Mouse (Mus musculus) midbrain, postnatal 0 days (tissue): ENCODE measurements around the gene Prg2. TPM values are rescaled to one million over a fixed set of nuclear protein-coding genes. Genes with fewer than 3 reads are reported as not detected.

Source experiments
- ATAC-seq: fragments of 200-750 bp; cut with Nextera tagmentation; 2 replicates; pipeline ENCODE4 v1.8.0; 2017; ENCODE audit warnings: moderate number of reproducible peaks, mild to moderate bottlenecking, moderate TSS enrichment, moderate library complexity; ENCODE audit not compliant: low FRiP score
- DNase-seq: peaks from one replicate; pipeline ENCODE4 v3.0.0-alpha.2; 2015; ENCODE audit warnings: low spot score
- H3K27ac ChIP-seq: fragments of 300-500 bp; sonication (generic); 2 replicates; pipeline ENCODE4 v1.5.1; 2014; ENCODE audit warnings: low read depth, mild to moderate bottlenecking, low read length, mixed read lengths
- H3K27me3 ChIP-seq: fragments of 300-500 bp; sonication (generic); 2 replicates; pipeline ENCODE4 v1.6.1; 2014; ENCODE audit warnings: low read length, control low read depth, mixed read lengths; ENCODE audit not compliant: insufficient read depth
- H3K36me3 ChIP-seq: fragments of 300-500 bp; sonication (generic); 2 replicates; pipeline ENCODE4 v1.6.1; 2014; ENCODE audit warnings: low read length, control low read depth, mixed read lengths; ENCODE audit not compliant: insufficient read depth
- H3K4me1 ChIP-seq: fragments of 300-500 bp; sonication (generic); 2 replicates; pipeline ENCODE4 v1.6.1; 2014; ENCODE audit warnings: mild to moderate bottlenecking, control low read depth, antibody characterized with exemption, low read length, mixed read lengths; ENCODE audit not compliant: insufficient read depth
- H3K4me2 ChIP-seq: fragments of 300-500 bp; sonication (generic); 2 replicates; pipeline ENCODE4 v1.6.1; 2014; ENCODE audit warnings: low read depth, mild to moderate bottlenecking, low read length, mixed read lengths; ENCODE audit not compliant: poor library complexity, severe bottlenecking
- H3K4me3 ChIP-seq: fragments of 300-500 bp; sonication (generic); 2 replicates; pipeline ENCODE4 v1.5.1; 2014; ENCODE audit warnings: low read depth, mild to moderate bottlenecking, low read length, moderate library complexity
- H3K9ac ChIP-seq: fragments of 300-500 bp; sonication (generic); replicated peaks from 2 replicates; pipeline ENCODE4 v1.6.1; 2014; ENCODE audit warnings: mild to moderate bottlenecking, low read length, moderate library complexity, mixed read lengths; ENCODE audit not compliant: poor library complexity, severe bottlenecking
- H3K9me3 ChIP-seq: fragments of 300-500 bp; sonication (generic); 2 replicates; pipeline ENCODE4 v1.6.1; 2016; ENCODE audit warnings: low read length, control low read depth
- CTCF ChIP-seq: IDR thresholded peaks from 2 replicates; pipeline ENCODE4 v1.5.1; 2016; ENCODE audit warnings: antibody characterized with exemption, mild to moderate bottlenecking
- WGBS: fragments of 180-500 bp; shearing (Covaris S2); extraction: QIAGEN DNeasy Blood & Tissue Kit; methylation state at CpG from one replicate; pipeline ENCODE4 v1.1.7; 2014; 5-methylcytosine and 5-hydroxymethylcytosine counted together
- polyA plus RNA-seq: library from polyadenylated mRNA; unstranded; fragments of >200 nt; fragmentation: Nextera tagmentation; extraction: Ambion mirVana; gene quantifications from 2 replicates; pipeline ENCODE4 v1.2.1, GENCODE M21; 2015
- total RNA-seq: library from RNA; depleted of rRNA; stranded (reverse); fragments of >200 nt; gene quantifications from 2 replicates; pipeline ENCODE4 v1.2.3, GENCODE M21; 2014

The Prg2 gene
- total and polyA plus RNA-seq, 2 experiments from 2014 or later = not detected

DNA sequence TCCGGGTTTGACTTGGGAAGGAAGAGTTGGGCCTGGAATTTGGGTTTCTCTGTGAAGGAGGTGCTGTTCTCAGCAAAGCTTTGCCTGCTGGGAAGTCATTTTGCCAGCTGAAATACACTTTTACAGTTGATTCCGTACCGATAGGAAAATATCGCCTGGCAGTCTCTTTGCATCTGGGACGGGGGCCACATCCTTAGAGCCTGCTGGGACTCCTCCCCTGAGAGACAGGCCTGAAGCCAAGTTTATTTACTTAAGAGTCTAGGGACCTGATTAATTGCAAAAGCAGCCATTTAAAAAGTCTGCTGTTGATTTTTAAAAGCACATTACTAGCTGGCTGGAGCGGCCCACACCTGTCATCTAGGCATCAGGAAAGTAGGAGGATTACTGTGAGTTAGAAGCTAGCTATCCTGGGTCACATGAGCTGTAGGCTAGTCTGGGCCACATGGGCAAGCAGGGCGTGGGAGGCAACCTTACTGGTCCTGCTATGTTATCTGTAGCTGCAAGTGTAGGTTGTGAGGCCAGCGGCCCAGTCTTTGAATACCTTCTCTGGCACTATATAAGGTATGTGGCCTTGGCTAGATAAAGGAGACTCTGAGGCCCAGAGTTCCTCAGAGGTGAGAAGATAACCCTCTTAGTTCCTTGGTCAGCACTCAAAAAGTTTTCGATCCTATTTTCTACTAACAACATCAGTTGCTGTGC lies 31.8 kb downstream of the Prg2 start:
- Histone ChIP-seq H3K27ac (no peak overlapping the region), H3K36me3 (no peaks in the 10 kb centered on the region), H3K27me3 (no peaks in the 10 kb centered on the region), H3K9me3 (no peaks in the 10 kb centered on the region), H3K4me1 (no peaks in the 10 kb centered on the region), H3K4me3 (no peak overlapping the region), H3K4me2 (no peak overlapping the region), H3K9ac (no peak overlapping the region)
- TF ChIP-seq CTCF = no peak
- DNase-seq = no peak
- 70% methylated on average over 9 of the region's 9 CpGs for WGBS
- no peak for ATAC-seq

DNA sequence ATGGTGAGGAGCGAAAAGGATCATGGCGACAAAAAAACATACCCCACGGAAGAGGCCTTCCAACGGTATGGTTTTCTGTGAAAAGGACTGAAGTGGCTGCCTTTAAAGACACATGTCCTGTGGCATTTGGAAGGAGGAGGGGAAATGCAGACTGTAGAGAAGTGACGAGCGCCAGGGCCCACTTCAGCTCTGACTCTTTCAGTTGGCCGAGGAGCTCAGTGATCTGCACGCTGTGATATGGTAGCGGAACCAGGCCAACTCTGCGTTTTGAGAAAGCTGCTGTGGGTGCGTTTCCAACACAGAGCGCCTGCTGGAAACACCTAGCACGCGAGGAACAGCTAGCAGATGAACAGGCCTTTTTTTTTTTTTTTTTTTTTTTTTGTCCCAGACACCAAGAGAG lies 32.4 kb downstream of the Prg2 start:
- Histone ChIP-seq H3K27me3 (no peaks in the 10 kb centered on the region), H3K9ac (no peak overlapping the region), H3K36me3 (no peaks in the 10 kb centered on the region), H3K9me3 (no peaks in the 10 kb centered on the region), H3K27ac (no peak overlapping the region), H3K4me2 (no peak overlapping the region), H3K4me1 (no peaks in the 10 kb centered on the region), H3K4me3 (no peak overlapping the region)
- DNase-seq = no peak
- 87% methylated on average over 14 of the region's 14 CpGs for WGBS
- no peak for ATAC-seq
- TF ChIP-seq CTCF = no peak

DNA sequence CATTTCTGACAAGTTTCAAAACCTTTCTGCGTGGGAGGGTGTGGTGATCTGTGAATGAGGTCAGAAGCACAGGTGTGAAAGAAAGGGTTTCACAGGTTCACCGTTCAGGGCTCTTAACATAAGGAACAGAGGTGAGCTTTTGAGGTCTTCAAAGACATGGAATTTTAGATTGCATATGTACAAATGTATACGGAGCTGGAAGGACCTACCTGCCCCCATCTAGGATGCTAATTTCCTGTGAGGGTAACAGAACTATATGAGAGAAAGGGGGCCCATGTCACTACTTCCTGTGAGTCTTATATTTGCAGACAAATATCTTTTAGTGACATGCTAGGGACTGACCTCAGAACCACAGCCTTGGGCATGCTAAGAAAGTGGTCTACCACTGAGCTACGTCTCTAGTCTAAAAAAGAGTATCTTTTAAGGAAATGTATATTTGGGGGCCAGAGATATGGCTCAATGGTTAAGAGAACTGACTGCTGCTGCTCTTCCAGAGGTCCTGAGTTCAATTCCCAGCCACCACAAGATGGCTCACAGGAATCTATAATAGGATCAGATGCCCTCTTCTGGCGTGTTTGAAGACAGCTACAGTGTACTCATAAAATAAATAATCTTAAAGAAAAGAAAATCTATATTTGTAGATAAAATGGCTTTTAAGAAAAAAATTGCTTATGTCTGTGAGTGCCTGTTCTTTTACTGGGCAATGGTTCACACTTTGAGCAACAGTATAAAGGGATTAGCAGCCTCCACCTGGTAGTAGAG lies 33.7 kb downstream of the Prg2 start:
- Histone ChIP-seq H3K27ac (no peak overlapping the region), H3K4me2 (no peak overlapping the region), H3K27me3 (no peaks in the 10 kb centered on the region), H3K9ac (no peak overlapping the region), H3K4me1 (no peaks in the 10 kb centered on the region), H3K9me3 (no peaks in the 10 kb centered on the region), H3K4me3 (no peak overlapping the region), H3K36me3 (no peaks in the 10 kb centered on the region)
- ATAC-seq = no peak
- 88% methylated on average over 5 of the region's 5 CpGs for WGBS
- peak; percentile 6; the same call in 1 of the 2 replicates for TF ChIP-seq CTCF
- DNase-seq = no peak

DNA sequence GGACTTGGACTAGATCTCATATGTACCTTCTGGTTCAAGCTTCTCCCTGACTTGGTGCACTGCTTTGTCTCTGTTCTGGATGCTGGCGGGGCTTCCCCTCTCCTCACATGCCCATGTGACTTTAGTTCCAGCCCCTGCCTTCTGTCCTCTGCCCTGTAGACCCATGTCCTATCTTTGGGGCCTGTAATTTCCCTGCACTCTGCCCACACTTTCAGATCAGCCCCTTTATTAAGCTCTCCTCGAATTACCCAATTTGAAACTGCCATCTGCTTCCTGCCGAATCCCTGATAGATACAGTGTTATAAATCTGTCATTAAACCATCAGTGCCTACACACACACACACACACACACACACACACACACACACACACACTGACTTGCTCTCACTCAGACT lies 34.3 kb downstream of the Prg2 start:
- no peaks in the 10 kb centered on the region for H3K27me3 ChIP-seq
- TF ChIP-seq CTCF = no peak
- no peak overlapping the region for H3K27ac ChIP-seq
- no peaks in the 10 kb centered on the region for H3K36me3 ChIP-seq
- H3K9ac ChIP-seq = no peak overlapping the region
- no peak overlapping the region for H3K4me3 ChIP-seq
- no peaks in the 10 kb centered on the region for H3K9me3 ChIP-seq
- DNase-seq (no peak), ATAC-seq (no peak)
- no peaks in the 10 kb centered on the region for H3K4me1 ChIP-seq
- H3K4me2 ChIP-seq = no peak overlapping the region
- 69% methylated on average over 3 of the region's 3 CpGs for WGBS

DNA sequence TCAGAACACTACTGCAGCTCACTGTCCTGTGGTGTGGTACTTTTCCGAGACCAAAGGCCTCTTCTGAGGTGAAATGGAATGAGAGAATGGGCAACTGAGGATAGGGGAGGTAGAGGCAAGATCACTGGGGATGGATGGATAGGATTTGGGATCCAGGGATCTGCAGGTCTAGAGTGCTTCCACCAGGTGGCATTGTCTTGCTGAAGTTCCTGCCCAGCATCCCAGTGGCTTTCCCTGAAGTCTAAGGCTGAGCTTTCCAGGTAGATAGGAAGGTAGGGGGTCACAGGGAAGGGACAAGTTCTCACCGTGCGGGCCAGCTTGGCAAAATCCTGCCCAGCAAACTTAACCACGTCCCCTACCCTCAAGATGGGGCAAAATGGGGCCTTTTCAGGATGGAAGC lies 41.8 kb downstream of the Prg2 start:
- H3K27me3 ChIP-seq = no peaks in the 10 kb centered on the region
- DNase-seq (peak; percentile 25), ATAC-seq (no peak)
- H3K36me3 ChIP-seq = no peaks in the 10 kb centered on the region
- peak; percentile 69 for TF ChIP-seq CTCF
- H3K9me3 ChIP-seq = no peaks in the 10 kb centered on the region
- H3K9ac ChIP-seq = no peak overlapping the region
- no peaks in the 10 kb centered on the region for H3K4me1 ChIP-seq
- H3K27ac ChIP-seq = no peak overlapping the region
- WGBS = 39% methylated on average over 4 of the region's 4 CpGs
- no peak overlapping the region for H3K4me2 ChIP-seq
- no peak overlapping the region for H3K4me3 ChIP-seq

DNA sequence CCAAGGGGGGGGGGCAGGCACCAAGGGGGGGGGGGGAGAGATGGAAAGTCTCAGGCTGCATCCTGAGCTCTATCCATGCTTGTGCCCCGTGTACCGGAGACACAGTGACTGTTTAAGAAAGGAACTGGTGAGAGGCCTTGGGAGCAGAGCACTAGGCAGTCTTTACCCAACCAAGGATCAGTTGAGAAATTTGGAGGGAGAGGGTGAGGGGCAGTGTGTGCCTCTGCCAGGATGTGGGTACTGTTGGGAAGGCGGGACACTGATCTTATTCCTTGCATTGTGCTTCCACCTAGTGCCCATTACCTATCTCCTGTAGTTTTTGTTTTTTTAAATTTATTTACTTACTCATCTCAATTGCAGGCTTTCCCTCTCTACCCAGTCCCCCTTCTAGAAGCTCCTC lies 45.9 kb downstream of the Prg2 start:
- Histone ChIP-seq H3K27me3 (no peaks in the 10 kb centered on the region), H3K9ac (no peak overlapping the region), H3K9me3 (no peaks in the 10 kb centered on the region), H3K36me3 (no peaks in the 10 kb centered on the region), H3K4me3 (no peak overlapping the region), H3K27ac (no peak overlapping the region), H3K4me1 (no peaks in the 10 kb centered on the region), H3K4me2 (no peak overlapping the region)
- no peak for TF ChIP-seq CTCF
- DNase-seq (no peak), ATAC-seq (no peak)
- 80% methylated on average over 3 of the region's 3 CpGs for WGBS
